Mouse (Mus musculus) heart, postnatal 4 days (tissue): Measurements from ENCODE around the gene Chek1. TPM values are rescaled to one million over a fixed set of nuclear protein-coding genes. Genes with fewer than 3 reads are reported as not detected.

Experiments used
- DNase-seq: peaks from one replicate; pipeline ENCODE4 v3.0.0; 2021
- total RNA-seq, 2 experiments: library from RNA; stranded (reverse); gene quantifications; 2 replicates each; pipeline ENCODE4 v1.2.3; 2021

Chek1 gene
- total RNA-seq = 10 to 100 TPM; 13.6 to 16.7 TPM

- no peak for DNase-seq
Observed at GRCm38 (mm10) chr9:36727034-36727755, at the start of gene Chek1. Chek1 (minus strand) TSS chr9:36727065.

- no peak for DNase-seq
Observed at GRCm38 (mm10) chr9:36769048-36769413, 42.2 kb upstream of the Chek1 start.

- DNase-seq = peak; percentile 59
Observed at GRCm38 (mm10) chr9:36768156-36769047, 41.5 kb upstream of the Chek1 start.

- DNase-seq = peak; percentile 99
Observed at GRCm38 (mm10) chr9:36767203-36768143, 40.6 kb upstream of the Chek1 start, which contains the start of gene Stt3a. Stt3a (minus strand) TSS chr9:36767679.

- no peak for DNase-seq
Observed at GRCm38 (mm10) chr9:36764378-36764777, 37.5 kb upstream of the Chek1 start.

GRCm38 (mm10) chr9:36726131-36727033 lies 483 bp downstream of the Chek1 start:
- peak; percentile 93 for DNase-seq

- DNase-seq = no peak
Observed at GRCm38 (mm10) chr9:36716624-36717023, 10.2 kb downstream of the Chek1 start.

- DNase-seq = no peak
Observed at GRCm38 (mm10) chr9:36707304-36707703, 19.6 kb downstream of the Chek1 start.

GRCm38 (mm10) chr9:36705923-36706322 lies 20.9 kb downstream of the Chek1 start:
- DNase-seq = no peak

- no peak for DNase-seq
Observed at GRCm38 (mm10) chr9:36694276-36694675, 32.6 kb downstream of the Chek1 start.

GRCm38 (mm10) chr9:36692920-36693319 lies 33.9 kb downstream of the Chek1 start, which contains the start of gene Acrv1:
Acrv1 (plus strand) TSS chr9:36693220.
- no peak for DNase-seq

- DNase-seq = peak; percentile 6
Observed at GRCm38 (mm10) chr9:36687329-36687728, 39.5 kb downstream of the Chek1 start.

GRCm38 (mm10) chr9:36681424-36681823 lies 45.4 kb downstream of the Chek1 start:
- DNase-seq = no peak

Other genes starting within 250 kb of the Chek1 start
- gene Gm5615, start 185.1 kb downstream of the Chek1 start, total RNA-seq = not detected
- not detected for gene Gm17689, start 144.4 kb downstream of the Chek1 start, total RNA-seq
- not detected for gene A630095E13Rik, start 83.7 kb downstream of the Chek1 start, total RNA-seq
- not detected for gene Acrv1, start 33.8 kb downstream of the Chek1 start, total RNA-seq
- 100 to 1,000 TPM; 122 to 131 TPM for gene Stt3a, start 40.6 kb upstream of the Chek1 start, total RNA-seq
- gene Ei24, start 70.3 kb upstream of the Chek1 start, total RNA-seq = 10 to 100 TPM; 94.2 to 97.9 TPM
- gene Fez1, start 94.8 kb upstream of the Chek1 start, total RNA-seq = 1 to 10 TPM in 1 of 2 experiments, under 1 TPM in 1; 0.91 to 1.4 TPM